Mouse (Mus musculus): ENCODE results near the gene Gdf5.

- no peak for TF ChIP-seq CTCF (IDR thresholded peaks at IDR 0.05; ENCODE audit: low read depth)
- no peak for TF ChIP-seq EP300 (optimal IDR thresholded peaks at IDR 0.05)
Measured at GRCm38 (mm10) chr2:155949362-155949761, 4.2 kb upstream of the Gdf5 start.

All from stomach, postnatal 0 days (tissue).